Mouse (Mus musculus) G1E-ER4 (cell line): ENCODE measurements around the gene Tanc1. TPM values are rescaled to one million over a fixed set of nuclear protein-coding genes. Genes with fewer than 3 reads are reported as not detected.

Experiments
- GATA1 ChIP-seq: IDR thresholded peaks from one replicate; pipeline ENCODE4 v1.8.0; 2012; ENCODE audit warnings: low read length, inconsistent platforms
- polyA plus RNA-seq: library from polyadenylated mRNA; stranded (reverse); fragments of >175 nt; gene quantifications from 2 replicates; pipeline ENCODE4 v1.2.3, GENCODE M21; 2012

Gene Tanc1
- polyA plus RNA-seq, 1 experiment: 0.01 TPM

DNA sequence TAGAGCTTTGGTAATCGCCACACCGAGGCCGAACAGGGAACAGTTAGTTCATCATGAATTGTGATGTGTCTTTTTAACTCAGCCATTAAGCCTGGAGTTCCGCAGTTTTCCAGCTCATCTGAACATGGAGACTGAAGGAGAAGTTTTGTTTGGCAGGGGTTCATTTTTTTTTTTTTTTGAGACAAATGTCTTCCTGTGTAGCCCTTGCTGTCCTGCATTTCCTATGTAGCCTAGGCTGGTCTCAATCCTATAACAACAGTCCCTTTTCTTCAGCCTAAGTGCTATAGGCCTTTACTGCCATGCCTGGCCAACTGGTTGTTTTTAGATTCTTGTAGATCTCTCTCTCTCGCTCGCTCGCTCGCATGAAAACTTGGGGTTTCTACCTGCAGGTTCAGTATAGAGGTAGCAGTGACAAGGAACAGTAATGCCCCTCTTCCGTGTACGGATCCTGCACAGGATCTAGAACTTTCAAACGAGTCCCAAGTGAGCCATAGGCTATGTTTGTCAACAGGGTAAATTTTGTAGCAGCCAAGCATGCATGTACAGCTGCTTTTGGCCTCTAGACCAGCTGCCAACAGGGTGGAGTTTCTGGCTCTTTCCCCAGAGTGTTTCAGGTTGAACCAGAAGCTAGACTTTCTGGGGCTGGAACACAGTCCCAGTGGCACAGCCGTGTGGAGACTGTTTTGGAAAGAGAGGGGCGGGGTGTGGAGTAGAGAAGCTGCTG lies 157.0 kb downstream of the Tanc1 start:
- no peak for TF ChIP-seq GATA1

DNA sequence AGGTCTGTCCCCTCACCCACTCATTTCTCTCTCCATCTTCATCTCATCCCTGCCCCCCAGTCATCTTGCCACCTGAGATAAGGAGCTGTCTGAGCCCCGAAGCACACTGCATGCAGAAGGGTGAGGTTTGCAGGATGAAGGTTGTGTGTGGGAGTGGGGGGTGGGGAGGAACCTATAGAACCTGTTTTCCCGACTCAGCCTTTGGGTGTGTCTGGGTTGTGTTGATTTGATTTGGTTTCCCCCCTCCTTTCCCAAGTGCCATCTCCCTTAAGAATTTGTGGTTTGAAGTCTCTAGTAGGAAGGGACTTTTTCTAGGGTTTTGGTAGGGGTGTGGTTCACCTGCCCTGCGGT lies 157.5 kb downstream of the Tanc1 start:
- no peak for TF ChIP-seq GATA1

DNA sequence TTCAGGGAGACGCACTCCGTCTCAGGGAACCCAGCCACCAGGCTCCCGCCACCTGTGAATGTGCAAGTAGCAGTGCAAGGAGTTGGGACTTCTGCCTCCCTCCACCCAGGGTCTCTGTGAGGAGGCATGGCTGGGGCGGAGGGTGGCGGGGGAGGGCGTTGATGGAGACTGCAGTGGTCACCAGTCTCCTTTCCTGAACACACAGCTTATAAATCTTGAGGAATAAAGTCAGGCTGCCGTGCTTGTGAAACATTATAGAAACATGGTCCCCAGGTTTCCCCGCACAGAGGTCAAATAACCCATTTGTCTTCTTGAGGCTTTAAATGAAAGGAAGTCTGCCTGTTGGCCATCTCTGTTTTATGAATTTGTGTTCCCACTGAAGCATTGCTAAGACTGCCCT lies 159.9 kb downstream of the Tanc1 start:
- no peak for TF ChIP-seq GATA1

DNA sequence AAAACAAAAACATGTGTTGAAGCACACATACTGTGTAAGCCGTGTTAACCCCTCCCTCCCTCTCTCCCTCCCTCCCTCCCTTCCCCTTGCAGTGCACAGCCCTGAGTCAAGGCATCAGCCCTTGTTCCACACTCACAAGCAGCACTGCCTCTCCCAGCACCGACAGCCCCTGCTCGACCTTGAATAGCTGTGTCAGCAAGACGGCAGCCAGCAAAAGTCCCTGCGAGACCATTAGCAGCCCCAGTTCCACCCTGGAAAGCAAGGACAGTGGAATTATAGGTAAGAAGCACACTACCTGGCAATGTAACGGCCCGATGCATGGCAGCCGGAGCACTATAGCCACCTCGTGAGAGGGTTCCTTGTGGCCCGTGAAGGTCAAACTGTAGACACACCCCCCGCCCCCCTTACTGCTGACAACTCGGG lies 160.4 kb downstream of the Tanc1 start:
- no peak for TF ChIP-seq GATA1

DNA sequence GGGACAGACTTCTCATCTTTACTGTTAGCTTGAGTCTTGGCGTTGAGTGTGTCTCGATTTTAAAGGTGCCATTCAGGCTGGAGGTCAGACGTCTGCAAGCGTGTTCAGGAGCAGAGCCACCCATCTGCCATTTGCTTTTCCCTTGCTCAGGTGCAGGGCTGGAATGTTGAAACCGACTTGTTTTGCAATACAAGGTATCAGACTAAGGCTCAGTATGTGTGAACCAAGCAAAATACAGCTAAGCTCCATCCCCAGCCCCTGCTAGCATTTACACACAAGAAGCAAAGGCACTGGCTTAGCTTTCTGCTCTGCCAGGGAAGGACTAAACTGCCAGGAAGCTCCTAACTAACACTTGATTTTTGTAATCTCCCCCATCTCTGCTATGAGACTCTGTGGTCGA lies 162.5 kb downstream of the Tanc1 start:
- TF ChIP-seq GATA1: no peak

DNA sequence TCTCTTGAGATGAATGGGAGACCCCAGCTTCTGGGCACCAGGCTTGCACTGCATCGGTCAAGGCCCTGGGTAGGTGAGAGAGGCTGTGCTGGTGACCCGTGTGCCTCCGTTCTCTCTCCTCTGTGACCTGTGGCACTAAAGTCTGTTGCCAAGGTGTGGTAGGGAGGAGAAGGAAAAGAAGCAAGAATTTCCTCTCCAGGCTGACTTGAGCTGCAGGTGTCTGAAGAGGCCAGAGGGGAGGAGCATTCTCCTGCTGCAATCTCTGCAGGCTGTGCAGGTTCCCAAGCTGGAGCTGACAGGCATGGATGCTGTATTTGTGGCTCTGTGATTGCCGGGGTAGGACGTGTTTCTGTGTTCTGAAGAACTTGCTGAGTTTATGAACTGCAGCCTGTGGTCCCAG lies 163.3 kb downstream of the Tanc1 start:
- no peak for TF ChIP-seq GATA1

DNA sequence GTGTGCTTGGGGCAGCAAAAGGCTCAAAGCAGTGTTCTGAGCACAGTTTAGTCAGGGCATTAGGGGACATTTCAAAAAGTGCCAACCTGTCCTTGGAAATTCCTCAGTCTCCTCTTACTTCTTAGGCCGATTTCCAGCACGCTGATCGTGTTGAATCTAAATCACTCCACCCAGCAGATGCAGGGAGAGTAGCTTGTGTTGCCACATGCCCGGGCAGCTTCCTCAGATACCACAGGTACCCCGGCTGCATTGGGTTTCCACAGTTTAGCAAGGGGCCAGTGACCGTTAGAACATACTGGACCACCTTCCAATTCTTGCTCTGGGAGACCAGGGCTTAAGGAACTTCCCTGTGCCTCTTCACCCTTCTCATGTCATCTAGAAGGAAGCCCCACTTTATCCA lies 164.0 kb downstream of the Tanc1 start:
- TF ChIP-seq GATA1: no peak

DNA sequence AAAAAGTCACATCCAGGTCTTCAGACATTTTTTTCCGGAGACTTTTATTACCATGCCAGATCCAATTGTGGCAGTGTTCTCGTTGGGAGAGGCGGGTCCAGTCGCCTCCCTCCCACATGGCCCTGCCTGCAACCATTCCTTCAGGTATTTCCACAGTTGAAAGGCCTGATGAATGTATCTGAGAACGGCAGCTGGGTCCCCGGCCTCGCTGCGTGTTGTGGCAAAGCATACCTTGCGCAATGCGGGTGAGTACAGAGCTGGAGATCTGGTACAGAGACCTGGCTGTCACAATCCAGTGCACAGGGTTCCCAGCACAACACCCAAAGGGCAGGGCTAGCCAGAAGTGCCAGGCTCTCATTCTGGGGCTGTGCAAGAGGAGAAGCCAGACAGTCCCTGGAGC lies 167.5 kb downstream of the Tanc1 start:
- TF ChIP-seq GATA1: no peak

DNA sequence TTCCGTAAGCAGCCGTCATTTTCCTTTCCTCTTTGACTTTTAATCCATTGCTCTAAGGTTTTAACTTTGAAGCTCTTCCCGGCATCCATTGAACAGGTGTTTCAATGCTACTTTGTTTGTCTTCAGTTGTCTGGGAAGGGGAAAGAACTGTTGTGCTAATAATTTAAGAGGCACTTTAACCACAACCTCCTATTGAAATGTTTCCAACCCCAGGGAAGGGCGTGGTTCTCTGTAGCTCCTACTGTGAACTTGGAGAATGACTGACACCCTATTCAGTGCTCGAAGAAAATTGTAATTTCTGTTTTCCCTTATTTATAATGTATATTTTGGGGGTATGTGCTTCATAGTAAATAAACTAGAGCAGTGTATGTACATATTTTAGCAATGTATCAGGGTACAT lies 168.4 kb downstream of the Tanc1 start:
- no peak for TF ChIP-seq GATA1

DNA sequence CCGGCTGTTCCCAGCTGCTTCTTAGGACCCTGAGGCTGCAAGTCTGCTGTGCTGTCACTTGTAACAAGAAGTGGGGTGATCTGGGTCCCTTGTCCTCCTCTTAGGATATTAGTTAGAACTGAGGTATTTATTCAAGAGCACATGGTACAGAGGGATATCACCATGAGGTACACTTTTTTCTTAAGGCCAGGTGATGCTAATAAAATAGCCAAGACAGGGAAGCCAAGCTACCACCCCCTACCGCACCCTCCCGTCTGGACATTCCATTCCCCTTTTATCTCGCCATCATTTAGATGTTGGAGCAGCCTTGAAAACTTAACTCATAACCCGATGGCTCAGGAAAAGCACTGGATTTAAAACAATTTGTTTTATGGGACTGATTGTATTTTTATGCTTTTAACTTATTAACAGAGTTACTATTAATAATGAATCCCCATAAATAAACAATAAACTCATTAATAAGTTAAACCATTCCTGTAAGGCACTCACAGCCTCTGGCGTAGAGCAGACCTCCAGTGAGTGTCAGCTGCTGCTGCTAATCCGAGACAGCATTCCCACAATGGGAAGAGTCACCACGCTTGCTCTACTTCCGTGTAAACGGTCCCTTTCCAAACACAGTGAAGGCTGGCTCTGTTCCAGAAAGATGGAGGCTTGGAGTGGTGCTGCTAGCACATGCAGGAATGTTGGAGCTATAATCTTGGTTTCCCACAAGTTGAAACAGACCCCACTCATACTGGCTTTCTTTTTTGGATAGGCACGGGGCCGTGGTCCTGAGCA lies 171.4 kb downstream of the Tanc1 start:
- TF ChIP-seq GATA1: no peak

DNA sequence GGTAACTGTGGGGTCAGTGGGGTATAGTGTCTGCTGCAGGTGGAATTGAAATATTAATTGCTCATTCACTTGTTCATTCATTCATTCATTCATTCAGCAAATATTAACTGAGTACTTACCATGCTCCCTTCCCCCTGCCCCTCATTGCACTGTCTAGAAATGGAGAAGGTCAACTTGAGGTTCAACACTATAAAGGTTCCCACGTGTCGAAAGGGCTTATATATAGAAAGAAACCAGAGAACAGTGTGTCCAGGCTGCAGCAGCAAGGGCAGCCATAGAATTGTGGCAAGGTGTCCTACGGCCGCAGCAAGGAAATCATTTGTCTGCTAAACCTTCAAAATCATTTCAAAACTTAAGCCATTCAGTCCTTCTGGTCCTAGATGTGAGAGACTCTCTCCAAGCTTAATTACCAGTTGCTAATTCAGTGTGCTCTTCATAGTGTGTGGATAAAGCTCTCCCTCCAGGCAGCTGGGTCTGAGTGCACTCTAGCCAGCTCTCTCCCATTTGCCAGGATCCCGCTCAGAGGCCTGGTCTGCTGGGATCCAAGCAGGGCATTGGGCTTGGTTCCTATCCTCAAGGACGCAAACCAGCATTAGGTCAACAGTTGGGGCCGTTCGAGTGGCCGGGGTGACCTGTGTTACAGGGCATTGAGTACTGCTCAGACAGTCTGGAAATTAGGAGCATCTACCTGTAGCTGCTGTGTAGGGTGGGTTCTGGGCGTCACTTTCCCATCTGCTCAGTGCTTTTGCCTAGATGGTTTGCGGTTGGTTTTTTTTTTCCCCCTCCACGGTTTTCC lies 172.2 kb downstream of the Tanc1 start:
- no peak for TF ChIP-seq GATA1

DNA sequence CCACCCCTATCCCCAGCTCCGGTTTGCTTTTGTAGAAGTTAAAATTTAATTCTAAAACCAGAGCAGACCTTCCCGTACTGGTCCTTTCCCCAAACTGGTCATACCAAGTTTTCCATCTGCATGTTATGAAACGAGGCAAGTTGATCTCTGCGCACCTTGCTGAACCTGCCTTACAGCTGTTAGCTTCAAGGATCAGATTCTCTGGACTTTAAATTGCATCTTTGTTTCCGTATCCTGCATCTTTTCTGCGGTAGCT lies 172.7 kb downstream of the Tanc1 start:
- TF ChIP-seq GATA1: no peak

DNA sequence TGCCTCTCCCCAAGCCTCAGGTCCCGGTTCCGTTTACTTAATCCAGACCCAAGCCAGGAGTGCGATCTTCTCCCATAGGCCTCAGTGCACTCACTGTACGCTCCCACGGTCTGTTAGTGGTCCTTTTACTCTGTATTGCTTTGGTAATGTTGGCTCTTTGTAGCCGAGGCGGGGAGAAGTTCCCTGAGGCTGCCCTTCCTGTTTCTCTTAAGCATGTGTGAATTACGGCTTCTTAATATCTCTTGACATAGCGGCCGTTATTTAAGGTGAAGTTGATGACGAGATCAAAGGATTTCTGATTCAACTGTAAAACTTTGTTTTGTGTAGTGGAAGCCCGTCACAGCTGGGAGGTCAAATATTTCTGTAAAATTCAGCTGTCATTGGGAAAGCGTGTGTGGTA lies 173.8 kb downstream of the Tanc1 start:
- TF ChIP-seq GATA1: no peak

DNA sequence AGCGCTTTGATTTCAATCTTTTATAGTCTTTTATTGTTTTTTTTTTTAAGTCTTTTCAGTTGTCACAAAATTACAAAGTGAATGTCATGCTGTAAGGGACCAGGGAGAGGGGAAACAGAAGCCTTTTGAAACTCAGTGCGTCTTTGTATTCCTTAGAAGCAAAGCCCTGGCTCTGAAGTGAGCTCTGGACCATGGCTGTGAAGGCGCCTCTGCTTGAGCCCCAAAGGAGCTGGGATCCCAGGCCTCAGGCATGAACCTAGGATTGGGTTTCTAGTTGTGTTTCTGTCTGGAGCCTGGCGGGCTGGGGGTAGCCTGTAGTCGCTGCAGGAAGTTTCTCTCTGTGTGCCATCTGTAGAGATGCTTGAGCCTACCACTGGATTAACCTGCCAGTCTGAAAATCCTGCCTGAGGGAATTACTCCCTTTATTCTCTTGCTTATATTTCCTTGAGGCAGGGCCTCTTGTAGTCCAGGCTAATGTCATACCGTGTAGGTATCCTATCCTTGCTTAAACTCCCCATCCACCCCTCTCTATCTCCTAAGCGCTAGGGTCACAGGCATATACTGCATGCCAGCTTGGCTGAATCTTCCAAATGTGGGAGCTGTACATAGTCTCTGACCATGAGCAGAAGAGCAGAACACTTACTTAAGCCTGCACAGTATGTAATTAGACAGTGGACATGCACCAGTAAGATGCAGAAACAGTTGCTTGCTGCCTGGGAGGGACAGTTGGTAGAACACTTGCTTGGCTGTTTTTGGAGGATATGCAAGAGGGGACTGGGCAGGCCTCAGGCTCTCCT lies 177.1 kb downstream of the Tanc1 start:
- TF ChIP-seq GATA1: no peak

DNA sequence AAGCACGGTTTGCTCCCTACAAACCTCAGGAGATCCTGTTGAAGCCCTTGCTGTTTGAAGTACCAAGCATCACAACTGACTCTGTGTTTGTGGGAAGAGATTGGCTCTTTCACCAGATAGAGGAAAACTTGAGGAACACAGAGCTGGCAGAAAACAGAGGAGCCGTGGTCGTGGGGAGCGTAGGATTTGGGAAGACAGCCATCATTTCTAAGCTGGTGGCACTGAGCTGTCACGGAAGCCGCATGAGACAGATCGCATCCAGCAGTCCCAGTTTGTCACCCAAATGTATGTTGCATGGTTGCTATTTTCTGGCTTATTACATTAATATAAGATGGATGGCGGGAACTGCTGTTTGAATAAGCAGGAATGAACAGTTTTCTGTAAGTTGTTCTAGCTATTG lies 179.8 kb downstream of the Tanc1 start:
- TF ChIP-seq GATA1: no peak

DNA sequence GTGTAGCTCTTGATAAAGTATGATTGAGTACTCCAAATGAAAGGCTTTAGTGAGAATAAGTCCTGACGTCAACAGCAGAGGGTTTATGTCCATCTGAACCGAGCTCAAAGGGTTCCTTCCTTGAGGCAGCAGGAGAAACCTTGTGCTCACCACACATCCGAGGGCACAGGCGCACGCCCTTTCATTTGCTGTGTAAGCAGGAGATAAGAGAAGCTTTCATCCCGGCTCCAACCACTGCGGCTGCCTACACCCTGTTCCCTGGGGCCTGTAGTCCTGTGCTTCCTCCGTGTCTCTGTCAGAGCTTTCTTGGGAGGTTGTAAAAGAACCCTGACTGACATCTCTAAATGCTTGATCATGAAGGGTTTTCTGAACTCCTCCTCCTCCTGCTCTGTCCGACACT lies 181.5 kb downstream of the Tanc1 start:
- no peak for TF ChIP-seq GATA1
